Mouse (Mus musculus) midbrain, embryonic 14.5 days (tissue): Measurements from ENCODE around the gene S100pbp. TPM values are rescaled to one million over a fixed set of nuclear protein-coding genes. Genes with fewer than 3 reads are reported as not detected.

Experiments used
- ATAC-seq: fragments of 200-750 bp; cut with Nextera tagmentation; 2 replicates; pipeline ENCODE4 v1.8.0; 2017; ENCODE audit warnings: moderate number of reproducible peaks, moderate library complexity; ENCODE audit not compliant: low FRiP score, low TSS enrichment
- DNase-seq: peaks from one replicate; pipeline ENCODE4 v3.0.0-alpha.2; 2015
- H3K27ac ChIP-seq: fragments of 300-500 bp; sonication (generic); replicated peaks from 2 replicates; pipeline ENCODE4 v1.5.1; 2014; ENCODE audit warnings: mild to moderate bottlenecking, low read depth, low read length, moderate library complexity
- H3K27me3 ChIP-seq: fragments of 300-500 bp; sonication (generic); 2 replicates; pipeline ENCODE4 v1.6.1; 2014; ENCODE audit warnings: low read length, control low read depth, mixed read lengths; ENCODE audit not compliant: control insufficient read depth, insufficient read depth
- H3K36me3 ChIP-seq: fragments of 300-500 bp; sonication (generic); 2 replicates; pipeline ENCODE4 v1.6.1; 2014; ENCODE audit warnings: low read length, control low read depth; ENCODE audit not compliant: control insufficient read depth, insufficient read depth
- H3K4me1 ChIP-seq: fragments of 300-500 bp; sonication (generic); 2 replicates; pipeline ENCODE4 v1.6.1; 2014; ENCODE audit warnings: mild to moderate bottlenecking, antibody characterized with exemption, low read length, control low read depth; ENCODE audit not compliant: control insufficient read depth, insufficient read depth
- H3K4me2 ChIP-seq: fragments of 300-500 bp; sonication (generic); 2 replicates; pipeline ENCODE4 v1.6.1; 2014; ENCODE audit warnings: mild to moderate bottlenecking, low read length, moderate library complexity
- H3K4me3 ChIP-seq: fragments of 300-500 bp; sonication (generic); replicated peaks from 2 replicates; pipeline ENCODE4 v1.5.1; 2014; ENCODE audit warnings: low read depth, low read length
- H3K9ac ChIP-seq: fragments of 300-500 bp; sonication (generic); replicated peaks from 2 replicates; pipeline ENCODE4 v1.6.1; 2014; ENCODE audit warnings: mild to moderate bottlenecking, low read length, moderate library complexity
- H3K9me3 ChIP-seq: fragments of 300-500 bp; sonication (generic); 2 replicates; pipeline ENCODE4 v1.6.1; 2016; ENCODE audit warnings: low read length, control low read depth, mixed read lengths; ENCODE audit not compliant: control insufficient read depth
- WGBS: fragments of 180-500 bp; shearing (Covaris S2); extraction: QIAGEN DNeasy Blood & Tissue Kit; methylation state at CpG from one replicate; pipeline ENCODE4 v1.1.7; 2014; 5-methylcytosine and 5-hydroxymethylcytosine counted together
- polyA plus RNA-seq: library from polyadenylated mRNA; unstranded; fragments of >200 nt; fragmentation: Nextera tagmentation; extraction: Ambion mirVana; gene quantifications from 2 replicates; pipeline ENCODE4 v1.2.1, GENCODE M21; 2014

Gene S100pbp
- 18.2 and 23.7 TPM in 2 replicates for polyA plus RNA-seq

DNA sequence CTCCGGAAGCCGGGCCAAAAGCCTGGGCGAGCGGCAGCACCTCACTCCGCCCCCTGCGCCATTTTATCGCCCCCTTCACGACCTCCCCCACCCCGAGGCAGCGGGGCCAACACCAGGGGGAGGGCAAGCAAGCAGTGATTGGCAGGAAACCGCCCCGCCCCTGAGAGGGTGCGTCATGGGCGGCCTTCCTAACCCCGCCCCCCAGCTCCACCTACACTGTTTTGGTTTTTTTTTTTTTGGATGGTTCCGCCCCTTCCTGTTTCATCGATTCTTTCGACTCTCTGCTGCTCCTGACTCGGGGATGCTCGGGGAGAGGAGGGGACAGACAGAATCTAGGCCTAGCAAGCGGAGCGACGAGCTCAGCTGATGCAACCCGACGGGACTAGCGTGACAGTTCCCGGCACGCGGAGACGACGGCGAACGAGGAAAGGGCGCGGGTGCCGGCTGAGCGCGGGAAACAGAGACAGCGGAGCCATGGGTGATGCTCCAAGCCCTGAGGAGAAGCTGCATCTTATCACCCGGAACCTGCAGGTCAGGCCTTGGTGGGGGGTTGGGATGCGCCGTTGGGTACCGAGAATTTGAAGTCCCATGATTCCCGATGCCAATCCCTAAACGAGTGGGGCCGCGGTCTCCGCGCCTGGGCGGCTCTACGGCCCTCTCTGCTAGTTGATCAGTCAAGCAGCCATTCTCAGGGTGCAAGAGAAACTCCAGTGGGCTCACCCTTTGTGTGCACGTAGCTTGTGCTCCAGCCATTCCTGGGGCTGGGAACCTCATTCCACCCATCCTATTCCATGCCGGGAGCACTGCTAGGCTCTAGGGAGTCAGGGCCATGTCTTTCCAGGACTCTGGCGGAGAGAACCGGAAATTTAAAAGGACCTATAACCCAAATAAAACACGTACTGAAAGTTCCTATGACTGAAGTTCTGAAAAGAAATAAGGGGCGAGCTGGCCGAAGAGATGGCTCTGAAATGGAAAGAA is at the start of gene S100pbp, which contains the start of gene Yars:
Gene S100pbp, minus strand, starts transcription at position 186 of the 978 bp plus-strand sequence.
Gene Yars, plus strand, starts transcription at position 219 of the 978 bp plus-strand sequence.
- peak within 1 kb of the TSS; percentile 73 for H3K9ac ChIP-seq
- H3K4me2 ChIP-seq: peak within 1 kb of the TSS; percentile 89
- H3K27me3 ChIP-seq: no peaks in the 10 kb centered on the region
- H3K4me1 ChIP-seq: peaks cover 10% of the 10 kb centered on the region
- H3K9me3 ChIP-seq: no peaks in the 10 kb centered on the region
- DNase-seq (peak; percentile 98), ATAC-seq (peak; percentile 95)
- 1% methylated on average over 58 of the region's 58 CpGs for WGBS
- H3K27ac ChIP-seq: peak within 1 kb of the TSS; percentile 85
- peaks cover 7% of the 10 kb centered on the region; the same call in 1 of the 2 replicates for H3K36me3 ChIP-seq
- H3K4me3 ChIP-seq: peak within 1 kb of the TSS; percentile 80

DNA sequence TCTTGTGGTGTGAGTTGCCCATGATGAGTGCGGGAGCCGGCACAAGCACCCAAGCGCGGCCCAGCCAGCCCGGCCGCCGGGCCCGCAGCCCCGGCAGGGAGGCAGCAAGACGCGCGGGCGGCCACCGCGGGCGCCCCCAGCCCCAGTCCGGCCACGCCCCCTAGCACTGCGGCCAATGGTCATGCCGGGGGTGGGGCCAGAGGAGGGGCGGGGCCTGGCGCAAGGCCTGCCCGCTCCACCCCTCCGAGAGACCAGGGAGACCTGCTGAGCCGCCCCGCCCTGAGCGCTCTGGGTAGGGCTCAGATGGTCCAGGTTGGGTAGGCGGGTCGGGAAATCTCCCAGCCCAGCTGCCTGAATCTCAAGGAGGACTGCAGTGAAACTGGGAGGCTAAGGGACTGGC is 49.5 kb upstream of the S100pbp start:
- H3K36me3 ChIP-seq: no peaks in the 10 kb centered on the region
- H3K27me3 ChIP-seq: no peaks in the 10 kb centered on the region
- peak overlapping the region; percentile 78 for H3K9ac ChIP-seq
- WGBS: 0% methylated on average over 28 of the region's 29 CpGs
- peak overlapping the region; percentile 55; the same call in 1 of the 2 replicates for H3K27ac ChIP-seq
- peaks cover 22% of the 10 kb centered on the region for H3K4me1 ChIP-seq
- DNase-seq: peak; percentile 90
- H3K9me3 ChIP-seq: no peaks in the 10 kb centered on the region
- H3K4me3 ChIP-seq: peak overlapping the region; percentile 73
- peak; percentile 89 for ATAC-seq
- H3K4me2 ChIP-seq: peak overlapping the region; percentile 90

DNA sequence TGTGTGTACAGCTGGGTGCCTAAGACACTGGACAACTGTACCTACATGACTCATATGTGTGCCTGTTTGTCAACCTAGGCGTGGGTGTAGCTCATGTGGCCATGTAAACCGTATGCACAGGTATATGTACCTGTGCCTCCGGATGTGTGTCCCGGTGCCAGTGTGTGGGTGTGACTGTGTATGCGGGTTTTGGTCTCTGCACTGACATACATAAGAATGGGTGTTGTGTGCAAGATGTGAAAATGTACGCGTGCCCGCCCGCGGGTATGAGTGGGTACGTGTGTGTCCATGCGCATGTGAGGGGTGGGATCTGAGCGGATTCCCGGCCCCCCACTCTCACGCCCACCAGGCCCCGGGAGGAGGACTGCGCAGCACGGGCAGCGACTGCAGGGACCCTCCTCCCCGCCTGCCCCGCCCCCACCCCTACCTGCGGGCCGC is 49.1 kb upstream of the S100pbp start:
- peak; percentile 64 for ATAC-seq
- H3K27ac ChIP-seq: peak overlapping the region; percentile 55; the same call in 1 of the 2 replicates
- peak overlapping the region; percentile 90 for H3K4me2 ChIP-seq
- H3K4me3 ChIP-seq: peak overlapping the region; percentile 73
- no peaks in the 10 kb centered on the region for H3K9me3 ChIP-seq
- WGBS: under 1% methylated on average over 23 of the region's 23 CpGs
- H3K9ac ChIP-seq: peak overlapping the region; percentile 78
- no peaks in the 10 kb centered on the region for H3K36me3 ChIP-seq
- DNase-seq: peak; percentile 67
- H3K27me3 ChIP-seq: no peaks in the 10 kb centered on the region
- peaks cover 22% of the 10 kb centered on the region for H3K4me1 ChIP-seq

DNA sequence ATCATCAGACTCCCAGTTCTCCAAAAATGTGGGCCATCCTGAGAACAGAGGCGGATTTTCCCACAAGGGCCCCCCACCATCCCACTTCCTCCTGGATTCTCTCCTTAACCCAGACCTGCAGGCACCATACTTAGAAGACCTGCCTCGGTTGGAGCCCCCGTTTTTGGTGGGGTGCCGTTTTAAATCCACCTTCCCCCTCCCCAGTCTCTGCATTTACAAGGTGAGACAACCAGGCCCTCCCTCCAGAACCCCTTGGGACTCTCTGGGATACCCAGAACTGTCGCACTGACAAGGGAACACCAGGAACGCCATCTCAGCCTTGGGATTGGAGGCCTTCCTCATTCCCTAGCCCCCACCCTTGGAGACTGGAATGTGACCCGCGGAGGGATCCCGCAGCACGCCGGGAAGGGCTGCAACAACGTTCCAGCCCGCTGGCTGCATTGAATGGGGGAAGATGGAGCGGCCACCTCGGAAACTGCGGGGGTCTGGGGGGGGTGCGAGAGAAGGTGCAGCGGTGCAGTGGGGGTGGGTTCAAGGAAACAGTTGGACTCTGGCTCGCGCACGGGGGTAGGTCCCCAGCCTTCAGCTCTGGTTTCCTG is 48.4 kb upstream of the S100pbp start:
- Histone ChIP-seq H3K27ac (no peak overlapping the region), H3K9ac (peak overlapping the region; percentile 78), H3K27me3 (no peaks in the 10 kb centered on the region), H3K4me3 (peak overlapping the region; percentile 73), H3K36me3 (no peaks in the 10 kb centered on the region), H3K9me3 (no peaks in the 10 kb centered on the region), H3K4me1 (peaks cover 22% of the 10 kb centered on the region), H3K4me2 (peak overlapping the region; percentile 90)
- WGBS: 6% methylated on average over 21 of the region's 21 CpGs
- DNase-seq (peak; percentile 64), ATAC-seq (no peak)

DNA sequence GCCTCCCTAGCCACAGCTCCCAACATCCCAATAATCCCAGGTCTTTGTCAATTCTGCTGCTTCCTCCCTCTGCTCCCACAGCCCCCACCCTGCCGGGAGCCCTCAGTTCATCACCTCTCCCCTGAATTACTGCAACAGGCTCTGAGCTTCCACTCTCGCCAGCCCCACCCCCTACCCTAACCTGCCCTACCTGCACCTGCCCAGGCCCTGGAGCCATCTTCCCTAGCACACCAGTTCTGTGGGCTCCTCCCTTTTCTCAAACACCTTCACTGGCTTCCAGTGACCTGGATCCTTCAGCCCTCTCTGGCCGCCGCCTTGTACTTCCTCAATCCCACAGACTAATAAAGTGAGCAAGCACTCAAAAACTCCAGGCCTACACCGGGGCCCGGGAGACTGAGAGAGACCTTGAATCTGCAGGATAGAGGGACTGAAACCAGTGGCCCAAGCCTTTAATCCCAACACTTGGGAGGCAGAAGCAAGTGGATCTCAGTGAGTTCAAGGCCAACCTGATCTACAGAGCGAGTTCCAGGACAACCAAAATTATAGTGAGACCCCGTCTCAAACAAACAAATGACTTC is 46.8 kb upstream of the S100pbp start:
- no peak overlapping the region for H3K4me2 ChIP-seq
- ATAC-seq (no peak), DNase-seq (no peak)
- H3K9ac ChIP-seq: no peak overlapping the region
- H3K27me3 ChIP-seq: no peaks in the 10 kb centered on the region
- no peak overlapping the region for H3K27ac ChIP-seq
- no peak overlapping the region for H3K4me3 ChIP-seq
- 75% methylated on average over 8 of the region's 8 CpGs for WGBS
- H3K36me3 ChIP-seq: no peaks in the 10 kb centered on the region
- H3K4me1 ChIP-seq: peaks cover 15% of the 10 kb centered on the region; the same call in 1 of the 2 replicates
- no peaks in the 10 kb centered on the region for H3K9me3 ChIP-seq

DNA sequence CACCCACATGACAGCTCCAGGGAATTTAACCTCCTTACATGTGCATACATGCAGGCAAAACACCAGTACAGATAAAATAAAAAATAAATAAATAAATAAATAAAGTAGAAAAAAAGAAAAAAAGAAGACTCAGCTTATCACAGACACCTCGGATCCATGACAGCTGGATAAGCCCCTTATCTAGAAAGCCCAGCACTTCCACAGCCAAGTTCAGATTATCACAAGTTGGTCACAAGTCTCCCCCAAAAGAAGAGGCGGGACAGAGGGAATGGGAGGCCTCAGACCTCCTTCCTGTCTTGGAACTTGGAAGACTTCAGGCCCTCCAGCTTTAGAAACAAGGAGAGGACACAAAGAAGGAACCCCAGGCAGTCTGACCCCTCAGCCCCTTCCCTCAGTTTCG is 45.6 kb upstream of the S100pbp start:
- Histone ChIP-seq H3K4me3 (no peak overlapping the region), H3K27ac (no peak overlapping the region), H3K27me3 (no peaks in the 10 kb centered on the region), H3K9me3 (no peaks in the 10 kb centered on the region), H3K4me2 (no peak overlapping the region), H3K9ac (no peak overlapping the region), H3K4me1 (peaks cover 15% of the 10 kb centered on the region; the same call in 1 of the 2 replicates), H3K36me3 (no peaks in the 10 kb centered on the region)
- ATAC-seq (no peak), DNase-seq (no peak)
- 67% methylated on average over 3 of the region's 3 CpGs for WGBS

DNA sequence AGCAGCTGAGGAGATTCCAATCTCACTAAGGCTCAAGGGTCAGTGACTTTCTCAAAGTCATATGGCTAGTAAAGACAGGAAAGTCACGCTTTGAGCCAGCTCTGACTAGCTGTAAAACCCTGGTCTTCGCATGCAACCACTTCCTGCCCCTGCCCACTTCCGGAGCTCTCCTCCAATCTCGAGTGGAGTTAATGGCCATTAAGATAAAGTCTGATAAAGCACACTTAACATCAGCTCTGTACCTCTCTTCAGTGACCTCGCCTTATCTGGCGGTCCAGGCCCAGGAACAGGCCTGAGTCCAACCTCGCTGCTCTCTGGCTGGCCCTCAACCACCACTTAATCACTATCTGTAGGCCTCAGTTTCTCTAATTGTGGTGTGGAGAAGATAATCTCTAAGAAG is 45.0 kb upstream of the S100pbp start:
- WGBS: 91% methylated on average over 7 of the region's 7 CpGs
- no peak overlapping the region for H3K4me2 ChIP-seq
- no peak overlapping the region for H3K9ac ChIP-seq
- H3K27me3 ChIP-seq: no peaks in the 10 kb centered on the region
- ATAC-seq: no peak
- H3K9me3 ChIP-seq: no peaks in the 10 kb centered on the region
- H3K4me1 ChIP-seq: peaks cover 15% of the 10 kb centered on the region; the same call in 1 of the 2 replicates
- no peaks in the 10 kb centered on the region for H3K36me3 ChIP-seq
- H3K4me3 ChIP-seq: no peak overlapping the region
- DNase-seq: no peak
- H3K27ac ChIP-seq: no peak overlapping the region

DNA sequence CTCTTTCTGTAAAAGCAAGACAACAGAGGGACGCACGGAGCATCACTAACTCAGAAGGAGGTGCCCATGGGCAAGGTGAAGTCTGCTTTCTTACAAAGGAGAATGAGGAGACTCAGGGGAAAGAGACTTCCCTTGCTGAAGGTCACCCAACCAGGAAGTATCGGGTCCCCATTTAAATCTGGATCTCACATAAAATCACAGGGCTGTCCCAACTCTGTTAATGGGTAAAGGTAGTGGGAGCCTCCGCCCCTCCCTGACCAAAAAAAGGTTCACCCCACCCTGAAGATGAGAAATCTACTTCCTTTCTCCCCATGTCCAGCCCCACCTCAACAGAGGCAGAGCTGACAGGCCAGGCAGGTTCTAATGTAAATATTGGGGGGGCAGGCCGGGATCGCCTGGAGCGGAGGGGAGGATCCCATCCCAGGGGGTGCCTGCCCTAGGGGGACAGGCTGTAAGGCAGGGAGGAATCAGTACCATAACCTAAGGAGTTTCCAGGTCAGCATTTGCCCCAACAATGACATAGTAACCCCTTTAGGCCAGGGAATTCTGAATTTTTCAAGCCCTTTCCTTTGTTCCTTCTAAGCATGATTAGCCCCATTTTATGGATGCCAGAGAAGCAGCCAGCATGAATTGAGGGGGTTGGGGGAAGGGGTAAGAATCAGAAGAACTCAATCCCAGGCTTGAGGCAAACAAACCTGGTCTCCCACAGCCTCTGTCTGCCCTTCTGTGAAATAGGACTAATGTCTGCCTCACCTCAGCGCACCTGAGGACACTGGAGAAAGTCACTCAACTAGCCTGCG is 43.2 kb upstream of the S100pbp start:
- Histone ChIP-seq H3K36me3 (no peaks in the 10 kb centered on the region), H3K27ac (no peak overlapping the region), H3K9me3 (no peaks in the 10 kb centered on the region), H3K4me1 (peaks cover 11% of the 10 kb centered on the region), H3K27me3 (no peaks in the 10 kb centered on the region), H3K4me3 (no peak overlapping the region), H3K9ac (no peak overlapping the region), H3K4me2 (no peak overlapping the region)
- ATAC-seq: no peak
- 74% methylated on average over 9 of the region's 9 CpGs for WGBS
- no peak for DNase-seq
